Mouse (Mus musculus): ENCODE measurements around the gene Ndufb4.
"Not testable (repeated sequence)": the region's sequence is repeated elsewhere in the genome, so short reads cannot be mapped to it uniquely, and the experiment has no call there.

Ndufb4 gene

GRCm38 (mm10) chr16:37653731-37654657 is at the start of gene Ndufb4:
Ndufb4 (minus strand) TSS chr16:37654453.
- peak; percentile 92 to 95 for DNase-seq (ENCODE audit: low spot score in 2 of 2)

GRCm38 (mm10) chr16:37703884-37704283 is 49.6 kb upstream of the Ndufb4 start:
- DNase-seq (ENCODE audit: low spot score in 2 of 2): no peak

- not testable (repeated sequence) for DNase-seq (ENCODE audit: low spot score in 2 of 2)
Observed at GRCm38 (mm10) chr16:37700071-37700470, 45.8 kb upstream of the Ndufb4 start.

GRCm38 (mm10) chr16:37698767-37699166 is 44.5 kb upstream of the Ndufb4 start:
- no peak for DNase-seq (ENCODE audit: low spot score in 2 of 2)

- no peak for DNase-seq (ENCODE audit: low spot score in 2 of 2)
Observed at GRCm38 (mm10) chr16:37697271-37697670, 43.0 kb upstream of the Ndufb4 start.

GRCm38 (mm10) chr16:37690932-37691730 is 36.9 kb upstream of the Ndufb4 start:
- no peak for DNase-seq (ENCODE audit: low spot score in 2 of 2)

GRCm38 (mm10) chr16:37690465-37690864 is 36.2 kb upstream of the Ndufb4 start:
- no peak for DNase-seq (ENCODE audit: low spot score in 2 of 2)

GRCm38 (mm10) chr16:37689934-37690333 is 35.7 kb upstream of the Ndufb4 start:
- no peak for DNase-seq (ENCODE audit: low spot score in 2 of 2)

GRCm38 (mm10) chr16:37689251-37689926 is 35.1 kb upstream of the Ndufb4 start:
- no peak for DNase-seq (ENCODE audit: low spot score in 2 of 2)

GRCm38 (mm10) chr16:37688181-37688580 is 33.9 kb upstream of the Ndufb4 start:
- DNase-seq (ENCODE audit: low spot score in 2 of 2): no peak

GRCm38 (mm10) chr16:37687301-37687980 is 33.2 kb upstream of the Ndufb4 start:
- no peak for DNase-seq (ENCODE audit: low spot score in 2 of 2)

- no peak for DNase-seq (ENCODE audit: low spot score in 2 of 2)
Observed at GRCm38 (mm10) chr16:37686834-37687233, 32.6 kb upstream of the Ndufb4 start.

GRCm38 (mm10) chr16:37685946-37686600 is 31.8 kb upstream of the Ndufb4 start:
- DNase-seq (ENCODE audit: low spot score in 2 of 2): no peak

GRCm38 (mm10) chr16:37684634-37685441 is 30.6 kb upstream of the Ndufb4 start:
- DNase-seq (ENCODE audit: low spot score in 2 of 2): peak; percentile 70 to 79

- no peak for DNase-seq (ENCODE audit: low spot score in 2 of 2)
Observed at GRCm38 (mm10) chr16:37684259-37684633, 30.0 kb upstream of the Ndufb4 start.

- DNase-seq (ENCODE audit: low spot score in 2 of 2): no peak
Observed at GRCm38 (mm10) chr16:37683154-37684130, 29.2 kb upstream of the Ndufb4 start.

GRCm38 (mm10) chr16:37682309-37682975 is 28.2 kb upstream of the Ndufb4 start:
- DNase-seq (ENCODE audit: low spot score in 2 of 2): peak; percentile 74 to 84

GRCm38 (mm10) chr16:37680831-37681230 is 26.6 kb upstream of the Ndufb4 start:
- no peak for DNase-seq (ENCODE audit: low spot score in 2 of 2)

All from frontal cortex, postnatal 10 days (tissue).